Mouse (Mus musculus) gastrocnemius, adult 8-10 months (tissue): ENCODE measurements around the gene Cask. TPM values are rescaled to one million over a fixed set of nuclear protein-coding genes. Genes with fewer than 3 reads are reported as not detected.

Experiments
- DNase-seq, 2 experiments: peaks; one replicate each; pipeline ENCODE4 v3.0.0; 2022; ENCODE audit warnings: low spot score in 2 of 2
- total RNA-seq, 4 experiments: library from RNA; stranded (reverse); gene quantifications; 2 replicates each; pipeline ENCODE4 v1.2.4; 2022

The Cask gene
- total RNA-seq, 4 experiments from 2014 or later = 10.1 to 13.3 (median 12.0) TPM

- DNase-seq = no peak
Measured at GRCm38 (mm10) chrX:13631599-13632283, 219.4 kb downstream of the Cask start, which contains the start of gene Gpr34. TSS of gene Gpr34 (plus strand) at chrX:13632089.

DNA sequence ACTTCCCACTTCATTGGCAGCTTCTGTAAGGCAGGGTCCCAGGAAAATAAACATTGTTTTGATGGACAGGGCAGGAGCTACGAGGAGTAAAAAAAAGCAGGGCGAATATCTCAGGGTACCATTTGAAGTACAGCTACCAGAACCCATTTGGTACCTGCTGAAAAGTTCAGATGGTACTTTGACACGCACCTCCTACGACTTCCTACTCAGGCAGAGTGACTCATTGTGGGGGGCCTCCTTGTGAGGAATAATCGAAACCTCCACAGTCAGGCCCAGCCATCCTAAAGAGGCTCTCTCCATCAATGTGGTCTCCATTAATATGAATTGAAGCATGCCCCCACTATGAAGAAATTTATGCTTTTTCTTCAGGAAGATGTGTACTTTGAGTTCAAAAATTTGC is 228.5 kb downstream of the Cask start:
- no peak for DNase-seq

GRCm38 (mm10) chrX:13621473-13621872 is 229.7 kb downstream of the Cask start:
- DNase-seq = no peak

DNA sequence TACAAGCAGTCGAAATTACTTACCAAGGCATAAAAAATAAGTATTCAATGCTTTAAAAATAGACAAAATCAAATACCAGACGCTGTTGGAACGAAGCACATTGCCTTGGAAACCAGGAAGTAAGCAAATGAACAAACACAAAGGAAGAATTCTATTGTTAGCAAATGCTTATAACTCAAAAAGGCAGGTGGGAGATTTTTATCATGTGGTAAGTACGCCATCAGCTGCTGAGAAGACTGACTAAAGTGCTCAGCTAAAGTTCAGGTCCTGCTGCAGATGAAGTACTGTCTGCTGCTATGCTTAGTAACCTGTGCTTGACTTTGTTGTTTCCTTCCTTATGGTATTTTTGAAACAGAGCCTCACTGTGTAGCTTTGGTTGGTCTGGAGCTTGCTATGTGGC is 232.7 kb downstream of the Cask start:
- DNase-seq = no peak

- no peak for DNase-seq
Measured at GRCm38 (mm10) chrX:13617294-13617693, 233.9 kb downstream of the Cask start.

- DNase-seq = no peak
Measured at GRCm38 (mm10) chrX:13616726-13617125, 234.4 kb downstream of the Cask start.

- DNase-seq = no peak
Measured at GRCm38 (mm10) chrX:13612115-13612514, 239.1 kb downstream of the Cask start.

DNA sequence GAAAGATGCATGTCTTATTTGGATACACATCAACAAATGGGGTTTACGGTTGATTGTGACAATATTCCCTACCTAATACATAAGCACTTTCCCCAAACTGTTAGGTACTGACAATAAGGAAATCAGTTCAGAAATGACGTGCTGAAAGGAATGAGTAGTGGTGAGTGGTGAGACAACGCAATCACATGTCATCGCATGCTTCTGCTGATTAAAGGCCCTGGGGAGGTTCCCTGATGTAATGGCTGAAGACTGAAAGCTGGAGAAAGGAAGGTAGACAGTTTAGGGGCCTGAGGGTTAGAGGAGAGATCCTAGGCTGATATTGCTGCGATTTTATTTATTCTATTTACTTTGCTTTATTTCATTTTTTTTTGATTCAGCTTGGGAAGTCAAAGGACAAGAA is 240.1 kb downstream of the Cask start:
- DNase-seq = no peak

DNA sequence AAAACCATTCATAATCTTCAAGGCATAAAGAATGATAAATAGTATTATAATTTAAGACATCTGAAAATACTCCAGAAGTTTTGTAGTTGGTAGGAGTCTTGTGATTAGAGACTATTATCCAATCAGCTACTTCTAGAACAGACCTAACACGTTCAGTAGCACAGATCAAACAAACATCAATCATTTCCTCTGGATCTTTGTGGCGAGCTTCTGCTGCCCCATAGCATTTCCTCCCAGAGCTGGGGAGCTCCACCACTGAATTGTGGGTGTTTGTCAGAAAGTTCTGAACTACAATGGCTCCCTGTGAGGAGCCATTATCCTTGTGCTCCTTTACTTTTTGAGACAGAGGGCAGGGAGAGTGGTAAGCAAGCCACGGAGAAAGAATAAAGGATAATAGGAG is 243.4 kb downstream of the Cask start:
- DNase-seq = no peak

- no peak for DNase-seq
Measured at GRCm38 (mm10) chrX:13606741-13607140, 244.4 kb downstream of the Cask start.

GRCm38 (mm10) chrX:13599966-13600365 is 251.2 kb downstream of the Cask start:
- DNase-seq = no peak

- DNase-seq = no peak
Measured at GRCm38 (mm10) chrX:13599373-13599772, 251.8 kb downstream of the Cask start.

- DNase-seq = no peak
Measured at GRCm38 (mm10) chrX:13577647-13578046, 273.5 kb downstream of the Cask start.

DNA sequence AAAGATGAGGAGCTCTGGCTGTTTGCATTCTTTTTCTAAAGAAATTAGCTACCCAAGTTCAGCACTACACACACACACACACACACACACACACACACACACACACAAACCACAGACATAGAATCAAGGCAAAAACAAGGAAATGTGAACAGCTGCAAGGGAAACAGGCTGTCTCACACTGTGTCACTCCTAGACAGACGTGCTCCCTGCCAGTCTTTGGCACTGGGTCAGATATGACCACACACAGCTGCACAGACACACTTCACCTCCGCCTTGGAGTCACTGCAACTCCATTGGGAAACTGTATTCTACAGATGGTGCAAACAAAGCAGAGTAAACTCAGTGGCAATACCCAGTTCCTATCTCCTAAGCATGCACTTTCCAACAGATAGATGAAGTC is 274.6 kb downstream of the Cask start:
- DNase-seq = peak; percentile 2 to 22

DNA sequence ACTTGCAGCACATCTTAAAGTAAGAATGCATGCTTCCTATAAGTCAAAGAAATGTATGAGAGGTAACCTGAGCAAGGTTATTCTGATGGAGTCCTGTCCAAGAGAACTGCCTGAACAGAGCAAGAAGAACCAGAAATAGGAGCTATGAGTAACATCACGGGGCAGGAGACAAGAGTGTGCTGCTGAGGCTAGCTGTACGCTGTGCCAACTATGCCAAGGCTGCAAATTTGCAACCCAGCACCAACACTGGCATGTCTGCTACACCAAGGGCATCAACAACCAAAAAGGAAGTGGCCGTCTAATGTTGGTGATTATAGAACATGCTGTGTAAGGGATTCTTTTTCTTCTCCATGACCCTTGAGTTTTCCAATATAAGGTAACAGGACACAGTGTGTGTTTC is 276.3 kb downstream of the Cask start:
- no peak for DNase-seq

GRCm38 (mm10) chrX:13574298-13574697 is 276.9 kb downstream of the Cask start:
- no peak for DNase-seq

- no peak for DNase-seq
Measured at GRCm38 (mm10) chrX:13554504-13554903, 296.7 kb downstream of the Cask start.

DNA sequence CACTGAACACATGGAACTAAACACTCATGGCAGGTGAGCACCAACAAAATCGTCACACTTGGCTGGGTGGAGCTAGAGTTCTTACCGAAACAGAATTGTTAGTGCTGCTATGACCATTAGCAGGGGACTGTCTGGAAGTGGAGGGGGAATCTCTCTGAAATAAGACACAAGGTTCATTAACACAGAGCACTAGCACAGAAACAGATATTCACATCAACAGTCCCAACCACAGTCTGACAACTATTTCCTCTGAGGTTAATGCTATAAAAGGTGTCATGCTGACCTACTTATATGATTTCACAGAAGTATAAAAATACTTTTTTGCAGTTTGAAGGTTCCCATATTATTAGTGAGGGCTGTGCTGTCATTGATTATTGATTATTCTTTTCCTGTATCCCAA is 298.9 kb downstream of the Cask start:
- DNase-seq = no peak

DNA sequence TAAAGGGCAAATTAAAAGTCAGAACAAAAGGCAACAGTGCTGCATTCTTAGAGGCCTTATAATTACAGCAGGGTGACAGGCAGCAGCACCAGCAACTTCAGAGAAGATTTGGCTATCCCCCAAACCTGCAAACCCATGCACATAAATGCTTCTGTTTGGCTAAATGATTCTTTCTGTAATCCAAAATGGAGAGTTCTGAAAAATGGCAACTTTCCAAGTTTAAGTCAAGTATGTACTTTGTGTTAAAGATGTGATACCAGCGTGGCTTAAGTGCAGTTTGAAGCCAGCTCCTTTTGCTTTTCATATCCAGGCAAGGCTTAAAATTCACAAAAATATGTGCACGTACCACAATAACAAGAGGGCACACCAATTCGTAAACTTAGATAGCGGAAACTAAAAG is 299.6 kb downstream of the Cask start:
- DNase-seq = no peak

DNA sequence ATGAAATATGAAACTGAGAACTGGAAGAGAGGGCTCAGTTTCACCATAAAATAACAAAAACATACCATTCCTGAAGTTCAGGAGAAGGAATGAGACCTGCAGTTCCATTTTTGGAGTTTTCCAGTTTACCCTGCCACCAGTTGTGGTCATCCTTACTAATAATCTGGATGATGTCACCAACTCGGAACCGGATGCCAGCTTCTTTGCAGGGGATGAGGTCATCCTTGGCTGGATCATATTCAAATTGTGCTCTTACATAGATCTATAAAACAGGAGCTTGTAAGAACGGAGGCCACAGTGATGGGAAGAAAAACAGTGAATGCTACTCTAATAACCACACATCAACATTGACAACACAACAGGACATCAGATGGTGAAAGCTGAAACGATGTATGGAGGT is 302.1 kb downstream of the Cask start:
- no peak for DNase-seq

GRCm38 (mm10) chrX:13521288-13521687 is 329.9 kb downstream of the Cask start:
- no peak for DNase-seq

- no peak for DNase-seq
Measured at GRCm38 (mm10) chrX:13520566-13520965, 330.6 kb downstream of the Cask start.

DNA sequence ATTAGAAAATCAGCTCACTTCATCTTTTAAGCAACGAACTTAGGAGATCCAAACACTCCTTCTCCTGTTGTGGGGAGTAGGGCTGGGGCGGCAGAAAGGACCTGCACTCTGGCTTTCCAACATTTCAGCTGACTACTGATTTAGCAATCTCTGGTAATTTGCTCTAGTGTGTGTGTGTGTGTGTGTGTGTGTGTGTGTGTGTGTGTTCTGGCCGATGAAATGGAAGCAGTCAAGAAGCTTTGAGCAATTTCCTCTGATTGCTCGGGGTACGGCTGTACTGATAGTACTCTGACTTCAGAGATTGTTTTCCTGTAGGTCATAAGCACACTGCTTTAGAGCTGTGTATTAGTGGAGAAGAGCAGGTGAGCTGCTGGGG is 331.8 kb downstream of the Cask start:
- no peak for DNase-seq
